Comparison of ENCODE assay signal across 18 mouse cellular contexts in genomic region chr11:119407381-119407780, GRCm38 (mm10).
"Had no signal": no experiment of that assay in that cellular context is flagged by ENCODE, and none has a peak within 500 bp of the region (broad histone marks: within the 10 kb centered on the region; RNA-seq: fewer than 3 reads in every experiment).

No protein-coding gene starts in this region.

- H3K27me3 ChIP-seq: liver, embryonic 13.5 days; midbrain, embryonic 12.5 days; midbrain, embryonic 15.5 days; neural tube, embryonic 12.5 days; neural tube, embryonic 15.5 days had no signal

- H3K9me3 ChIP-seq: liver, embryonic 13.5 days; midbrain, embryonic 12.5 days; midbrain, embryonic 15.5 days; neural tube, embryonic 12.5 days; neural tube, embryonic 15.5 days had no signal

- DNase-seq: layer of hippocampus, postnatal 36 days; liver, embryonic 13.5 days; lung, adult 2 months; lung, postnatal 14 days; lung, postnatal 4 days; right cerebral cortex, adult 18-20 months; right cerebral cortex, postnatal 14 days; right cerebral cortex, postnatal 4 days; thymus, adult 2 months; thymus, postnatal 14 days; thymus, postnatal 4 days had no signal

- H3K4me2 ChIP-seq: liver, embryonic 13.5 days; midbrain, embryonic 12.5 days; midbrain, embryonic 15.5 days; neural tube, embryonic 12.5 days; neural tube, embryonic 15.5 days had no signal

- H3K36me3 ChIP-seq: midbrain, embryonic 12.5 days; midbrain, embryonic 15.5 days; neural tube, embryonic 12.5 days; neural tube, embryonic 15.5 days had no signal

- H3K9ac ChIP-seq: liver, embryonic 13.5 days; midbrain, embryonic 12.5 days; midbrain, embryonic 15.5 days; neural tube, embryonic 12.5 days; neural tube, embryonic 15.5 days had no signal

- H3K4me3 ChIP-seq: left cerebral cortex, adult 2 months; liver, embryonic 13.5 days; midbrain, embryonic 12.5 days; midbrain, embryonic 15.5 days; neural tube, embryonic 12.5 days; neural tube, embryonic 15.5 days had no signal

- H3K27ac ChIP-seq: left cerebral cortex, adult 2 months; liver, embryonic 13.5 days; midbrain, embryonic 12.5 days; midbrain, embryonic 15.5 days; neural tube, embryonic 12.5 days; neural tube, embryonic 15.5 days; stomach, postnatal 0 days had no signal

- ATAC-seq: inflammation-experienced regulatory T-cells, adult 6 months; midbrain, embryonic 15.5 days had no signal

- H3K4me1 ChIP-seq: liver, embryonic 13.5 days; midbrain, embryonic 12.5 days; midbrain, embryonic 15.5 days; neural tube, embryonic 12.5 days; neural tube, embryonic 15.5 days had no signal
